9 mouse cellular contexts compared by ENCODE assay signal in genomic region chr3:101605291-101605690, GRCm38 (mm10). TPM values are rescaled to one million over a fixed set of nuclear protein-coding genes. Genes with fewer than 3 reads are reported as not detected.
DNase-seq lines count a peak whose midpoint lies in the region; ATAC-seq and TF ChIP-seq lines count a peak whose summit lies in the region.
"Had no signal": no experiment of that assay in that cellular context is flagged by ENCODE, and none has a peak within 500 bp of the region (broad histone marks: within the 10 kb centered on the region; RNA-seq: fewer than 3 reads in every experiment).

No protein-coding gene starts in this region.

- TF ChIP-seq CTCF in MEL (IDR thresholded peaks at IDR 0.05 in 2 of 3, conservative IDR thresholded peaks at IDR 0.05 in 1 of 3; ENCODE audit: control insufficient read depth in 1 of 3, insufficient read depth in 1 of 3, low read depth in 2 of 3, low read length in 3 of 3, poor library complexity in 1 of 3, severe bottlenecking in 1 of 3), result no peak
- TF ChIP-seq CTCF in liver, postnatal 0 days (IDR thresholded peaks at IDR 0.05; ENCODE audit: low read depth), result no peak

- peaks cover 4 to 22% of the 10 kb centered on the region in 2 experiments for H3K4me1 ChIP-seq in heart, embryonic 14.5 days (ENCODE audit: control insufficient read depth in 2 of 2, insufficient read depth in 2 of 2, low read length in 2 of 2)
- peaks cover 2 to 15% of the 10 kb centered on the region in 2 experiments; a peak in 3 of 4 replicates for H3K4me1 ChIP-seq in MEL (ENCODE audit: control insufficient read depth in 1 of 2, insufficient read depth in 2 of 2, low read length in 2 of 2)
- H3K4me1 ChIP-seq in heart, embryonic 16.5 days (ENCODE audit: control insufficient read depth, insufficient read depth, low read length), result peaks cover 16% of the 10 kb centered on the region
- H3K4me1 ChIP-seq in liver, postnatal 0 days (ENCODE audit: insufficient read depth), result peaks cover 33% of the 10 kb centered on the region

- H3K4me3 ChIP-seq in heart, embryonic 14.5 days (ENCODE audit: control insufficient read depth in 1 of 2, insufficient read depth in 1 of 2, low read depth in 1 of 2, low read length in 2 of 2), result peak overlapping the region; percentile 77 to 82; a peak in 3 of 4 replicates
- H3K4me3 ChIP-seq in MEL (ENCODE audit: control insufficient read depth in 1 of 2, insufficient read depth in 1 of 2, low read depth in 2 of 2, low read length in 2 of 2), result peak overlapping the region in 1 of 2 experiments; percentile 70; a peak in 2 of 4 replicates
- H3K4me3 ChIP-seq in heart, embryonic 16.5 days (ENCODE audit: low read length), result peak overlapping the region; percentile 84
- peak overlapping the region; percentile 85 for H3K4me3 ChIP-seq in liver, postnatal 0 days (ENCODE audit: low read depth, low read length)

- 16% methylated on average over 5 of the region's 5 CpGs for WGBS in heart, embryonic 14.5 days
- 14% methylated on average over 5 of the region's 5 CpGs for WGBS in heart, embryonic 16.5 days
- 21% methylated on average over 5 of the region's 5 CpGs for WGBS in liver, postnatal 0 days (ENCODE audit: insufficient replicate concordance)

- ATAC-seq in heart, embryonic 14.5 days (ENCODE audit: insufficient number of reproducible peaks, insufficient read depth, low FRiP score, low read depth), result no peak
- no peak for ATAC-seq in heart, embryonic 16.5 days (replicated peaks; ENCODE audit: extremely low read depth, insufficient read depth, low FRiP score)
- no peak for ATAC-seq in liver, postnatal 0 days

- no peak for TF ChIP-seq EP300 in MEL (IDR thresholded peaks at IDR 0.05; ENCODE audit: low read depth in 1 of 2, low read length in 2 of 2)
- TF ChIP-seq EP300 in liver, postnatal 0 days (IDR thresholded peaks at IDR 0.05; ENCODE audit: low read depth), result no peak

- no peaks in the 10 kb centered on the region for H3K36me3 ChIP-seq in heart, embryonic 14.5 days (ENCODE audit: control insufficient read depth, insufficient read depth, low read length)
- H3K36me3 ChIP-seq in MEL (ENCODE audit: control insufficient read depth in 1 of 2, insufficient read depth in 2 of 2, low read length in 2 of 2), result peaks cover 0 to 35% of the 10 kb centered on the region in 2 experiments; a peak in 2 of 4 replicates
- no peaks in the 10 kb centered on the region for H3K36me3 ChIP-seq in heart, embryonic 16.5 days (ENCODE audit: control insufficient read depth, insufficient read depth)
- H3K36me3 ChIP-seq in liver, postnatal 0 days (replicated peaks; ENCODE audit: insufficient read depth, low read length), result no peaks in the 10 kb centered on the region

- no peak for DNase-seq in heart, adult 9 months (ENCODE audit: low spot score in 2 of 2)
- peak; percentile 20 for DNase-seq in MEL (ENCODE audit: low read depth, low spot score)
- DNase-seq in liver, postnatal 0 days, result no peak
- no peak for DNase-seq in ovary, postnatal 10 days (ENCODE audit: low spot score)
- no peak for DNase-seq in right cerebral cortex, postnatal 14 days
- DNase-seq in frontal cortex, adult 2 months (ENCODE audit: extremely low spot score in 1 of 2, low spot score in 1 of 2), result no peak

- H3K27me3 ChIP-seq in heart, embryonic 14.5 days (ENCODE audit: control insufficient read depth, insufficient read depth, low read length), result no peaks in the 10 kb centered on the region
- peaks cover 0 to 3% of the 10 kb centered on the region in 2 experiments; a peak in 1 of 4 replicates for H3K27me3 ChIP-seq in MEL (ENCODE audit: control insufficient read depth in 1 of 2, insufficient read depth in 2 of 2, low read length in 2 of 2)
- no peaks in the 10 kb centered on the region for H3K27me3 ChIP-seq in heart, embryonic 16.5 days (ENCODE audit: control insufficient read depth, insufficient read depth, low read length)
- H3K27me3 ChIP-seq in liver, postnatal 0 days (ENCODE audit: insufficient read depth, low read length), result 0 out of 2 replicates have a peak, but pooled peaks cover 6% of the 10 kb centered on the region
- H3K27me3 ChIP-seq: Patski had no signal

- no peak for TF ChIP-seq POLR2A in MEL (IDR thresholded peaks at IDR 0.05; ENCODE audit: control insufficient read depth in 1 of 2, insufficient read depth in 1 of 2, low read depth in 1 of 2, low read length in 2 of 2, poor library complexity in 1 of 2)

- H3K9me3 ChIP-seq in heart, embryonic 14.5 days (ENCODE audit: control insufficient read depth, low read length), result no peaks in the 10 kb centered on the region
- H3K9me3 ChIP-seq in MEL (replicated peaks; ENCODE audit: insufficient read depth, low read length), result no peaks in the 10 kb centered on the region
- no peaks in the 10 kb centered on the region for H3K9me3 ChIP-seq in heart, embryonic 16.5 days (replicated peaks; ENCODE audit: control insufficient read depth, low read length)
- no peaks in the 10 kb centered on the region for H3K9me3 ChIP-seq in liver, postnatal 0 days (ENCODE audit: low read length)

- H3K4me2 ChIP-seq in heart, embryonic 14.5 days (ENCODE audit: low read length), result peak overlapping the region; percentile 78
- H3K4me2 ChIP-seq in heart, embryonic 16.5 days (ENCODE audit: low read depth, low read length), result peak overlapping the region; percentile 88
- H3K4me2 ChIP-seq in liver, postnatal 0 days (ENCODE audit: low read depth, low read length), result peak overlapping the region; percentile 99

- H3K27ac ChIP-seq in heart, embryonic 14.5 days (replicated peaks in 1 of 2; ENCODE audit: control insufficient read depth in 1 of 2, insufficient read depth in 1 of 2, low read depth in 2 of 2, low read length in 2 of 2), result peak overlapping the region in 1 of 2 experiments; percentile 99; a peak in 1 of 4 replicates
- H3K27ac ChIP-seq in MEL (ENCODE audit: control insufficient read depth, low read depth, low read length), result no peak overlapping the region
- peak overlapping the region; percentile 100 for H3K27ac ChIP-seq in heart, embryonic 16.5 days (ENCODE audit: low read length)
- no peak overlapping the region for H3K27ac ChIP-seq in liver, postnatal 0 days (ENCODE audit: low read depth)

- peak overlapping the region; percentile 99 for H3K9ac ChIP-seq in heart, embryonic 14.5 days (ENCODE audit: low read length)
- no peak overlapping the region; the same call in 1 of the 2 replicates for H3K9ac ChIP-seq in MEL (ENCODE audit: control insufficient read depth, low read depth, low read length, poor library complexity, severe bottlenecking)
- H3K9ac ChIP-seq in heart, embryonic 16.5 days (ENCODE audit: low read length), result peak overlapping the region; percentile 81
- peak overlapping the region; percentile 92; the same call in 1 of the 2 replicates for H3K9ac ChIP-seq in liver, postnatal 0 days (replicated peaks)

- no peak for TF ChIP-seq RAD21 in MEL (IDR thresholded peaks at IDR 0.05; ENCODE audit: low read depth, low read length)

- H3K79me2 ChIP-seq in MEL (ENCODE audit: control insufficient read depth, insufficient read depth, low read length, poor library complexity), result peaks cover 18% of the 10 kb centered on the region

TF ChIP-seq in MEL, 35 proteins besides CTCF, POLR2A, EP300 and RAD21:
- no peak for TF ChIP-seq GABPA (IDR thresholded peaks at IDR 0.05; ENCODE audit: low read depth, low read length)
- no peak for TF ChIP-seq TCF12 (IDR thresholded peaks at IDR 0.05; ENCODE audit: low read depth, low read length)
- no peak for TF ChIP-seq MYC (IDR thresholded peaks at IDR 0.05; ENCODE audit: low read depth, low read length)
- no peak for TF ChIP-seq ELF1 (IDR thresholded peaks at IDR 0.05; ENCODE audit: low read depth, low read length)
- no peak for TF ChIP-seq CHD1 (IDR thresholded peaks at IDR 0.05; ENCODE audit: low read depth, low read length)
- TF ChIP-seq HCFC1 (IDR thresholded peaks at IDR 0.05; ENCODE audit: low read depth, low read length), result no peak
- TF ChIP-seq ZC3H11A (IDR thresholded peaks at IDR 0.05; ENCODE audit: low read depth, low read length), result no peak
- no peak for TF ChIP-seq CHD2 (IDR thresholded peaks at IDR 0.05; ENCODE audit: low read length)
- TF ChIP-seq MEF2A (IDR thresholded peaks at IDR 0.05; ENCODE audit: extremely low read depth, insufficient replicate concordance, low read depth, low read length, poor library complexity, severe bottlenecking), result no peak
- TF ChIP-seq POLR2AphosphoS2 (IDR thresholded peaks at IDR 0.05; ENCODE audit: low read length), result no peak
- TF ChIP-seq ZNF384 (IDR thresholded peaks at IDR 0.05; ENCODE audit: low read depth, low read length), result no peak
- TF ChIP-seq NRF1 (IDR thresholded peaks at IDR 0.05; ENCODE audit: insufficient read depth, low read depth, low read length, poor library complexity, severe bottlenecking), result no peak

RNA-seq across cellular contexts. Expression of gene Atp1a1, which starts 0.8 kb away (rescaled TPM):
- 486 and 537 TPM in 2 replicates for polyA plus RNA-seq in heart, embryonic 14.5 days (2014; fragmentation: Nextera tagmentation; extraction: Ambion mirVana)
- 136 and 138 TPM in 2 replicates for total RNA-seq in MEL (2012; rRNA removed)
- 100 to 1,000 TPM in 1 of 2 experiments, not detected in 1; 174 TPM for polyA plus RNA-seq in MEL (2012; ENCODE audit: insufficient read depth in 1 of 2, insufficient read length in 2 of 2, low read depth in 1 of 2, low replicate concordance in 2 of 2, missing spikeins in 1 of 2)
- polyA plus RNA-seq in heart, embryonic 16.5 days (2015; fragmentation: Nextera tagmentation; extraction: Ambion mirVana), result 328 and 335 TPM in 2 replicates
- polyA plus RNA-seq in liver, postnatal 0 days (2015; fragmentation: Nextera tagmentation; extraction: Ambion mirVana), result 39.3 and 40.8 TPM in 2 replicates
- 503 and 558 TPM in 2 replicates for polyA plus RNA-seq in frontal cortex, adult 2 months (2012; rRNA removed)
